Mouse (Mus musculus) spleen, postnatal 4 days (tissue): ENCODE results near the gene Paqr3.
A peak's percentile ranks its signal among the peaks of the same experiment; 100 is the strongest.

ENCODE experiments used
- DNase-seq, 2 experiments: peaks; one replicate each; pipeline ENCODE4 v3.0.0; 2022; ENCODE audit warnings: low spot score in 2 of 2

Gene Paqr3

DNA sequence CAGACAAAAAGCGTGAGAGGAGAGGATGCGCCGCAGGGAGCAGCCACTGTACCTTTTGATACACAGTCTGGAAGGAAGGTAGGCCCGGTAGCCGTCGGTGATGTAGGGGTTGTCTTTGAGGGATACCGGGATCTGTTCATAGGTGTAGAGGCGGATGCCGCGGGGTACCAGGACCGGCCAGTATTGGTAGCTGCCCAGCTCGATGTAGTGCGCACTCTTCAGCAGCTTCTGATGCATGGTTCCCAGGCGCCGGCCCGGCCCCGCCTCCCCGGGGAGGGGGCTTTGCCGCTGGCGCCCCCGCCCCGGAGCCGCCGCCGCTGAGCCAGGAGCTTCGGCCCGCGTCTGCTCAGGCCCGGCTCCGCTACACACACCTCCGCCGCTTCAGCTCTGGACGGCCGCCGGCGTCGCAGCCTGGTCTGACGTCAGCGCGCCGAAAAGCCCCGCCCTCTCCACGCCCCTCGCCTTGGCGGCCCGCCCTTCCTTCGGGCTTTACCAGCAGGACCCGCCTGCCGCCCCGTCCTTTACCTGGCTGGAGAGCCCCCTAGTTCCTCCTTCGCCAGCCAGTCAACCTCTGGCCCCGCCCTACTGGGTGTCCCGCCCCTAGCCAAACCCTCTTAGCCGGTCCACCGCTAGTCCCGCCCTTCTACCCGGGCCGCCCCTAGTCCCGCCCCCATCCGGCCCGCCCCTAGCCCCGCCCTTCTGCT, at the start of gene Paqr3:
Paqr3 (minus strand) TSS at position 390 of the 704 bp plus-strand sequence.
- DNase-seq, result peak; percentile 95 to 97

DNA sequence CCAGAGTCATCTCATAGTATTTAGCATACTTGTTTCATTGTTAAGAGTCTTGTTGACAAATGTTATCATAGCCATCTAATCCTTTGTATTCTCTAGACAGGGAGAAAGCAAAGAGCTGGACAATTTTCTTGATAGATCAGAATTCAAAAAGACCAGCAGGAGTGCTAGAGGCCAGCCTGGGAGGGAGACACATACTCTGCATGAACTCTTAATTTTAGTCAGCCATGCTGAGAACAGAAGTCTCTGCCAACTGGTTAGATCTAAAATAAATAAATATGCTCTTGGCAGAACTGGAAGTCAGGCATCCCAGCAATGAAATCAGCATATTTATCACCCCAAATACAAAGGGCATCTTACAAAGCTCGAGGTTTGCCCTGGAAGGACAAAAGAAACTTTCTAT, 43.3 kb upstream of the Paqr3 start:
- DNase-seq, result no peak

DNA sequence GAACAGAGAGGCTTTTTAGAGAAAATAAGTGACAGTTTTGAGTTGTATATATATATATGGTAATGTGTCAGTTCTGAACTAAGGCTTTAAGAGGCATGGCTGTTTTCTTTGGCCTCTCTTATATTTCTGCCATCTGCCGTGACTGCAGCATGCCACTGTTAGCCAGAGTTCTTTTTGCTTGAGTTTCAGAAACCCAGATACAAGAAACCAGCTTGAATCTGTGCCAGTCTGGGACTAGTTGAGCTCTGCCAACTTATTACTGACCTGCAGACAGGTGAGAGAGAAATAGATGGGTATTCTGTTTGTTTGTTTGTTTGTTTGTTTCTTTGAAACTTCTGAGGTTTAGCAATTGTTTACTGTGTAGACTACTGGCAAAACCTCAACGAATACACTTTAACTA, 23.9 kb upstream of the Paqr3 start:
- DNase-seq, result no peak

DNA sequence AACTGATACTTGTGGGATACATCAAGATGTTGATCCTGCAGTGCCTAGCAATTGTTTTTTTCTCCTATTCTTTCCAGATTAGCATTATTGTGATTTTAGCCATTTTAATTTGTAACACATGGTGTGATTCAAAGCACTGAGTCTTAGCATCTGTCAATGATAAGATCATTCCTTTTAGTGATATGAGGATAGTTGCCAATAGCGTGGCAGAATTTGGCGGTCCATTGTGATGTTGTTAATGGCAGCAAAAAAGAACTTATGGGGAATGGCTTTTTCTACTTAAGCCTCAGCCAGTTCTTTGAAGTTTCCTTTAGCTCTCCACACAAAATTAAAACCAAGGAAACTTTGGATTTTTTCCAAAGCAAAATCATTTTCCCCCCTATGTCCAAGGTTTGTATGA, 18.2 kb upstream of the Paqr3 start:
- DNase-seq, result no peak

DNA sequence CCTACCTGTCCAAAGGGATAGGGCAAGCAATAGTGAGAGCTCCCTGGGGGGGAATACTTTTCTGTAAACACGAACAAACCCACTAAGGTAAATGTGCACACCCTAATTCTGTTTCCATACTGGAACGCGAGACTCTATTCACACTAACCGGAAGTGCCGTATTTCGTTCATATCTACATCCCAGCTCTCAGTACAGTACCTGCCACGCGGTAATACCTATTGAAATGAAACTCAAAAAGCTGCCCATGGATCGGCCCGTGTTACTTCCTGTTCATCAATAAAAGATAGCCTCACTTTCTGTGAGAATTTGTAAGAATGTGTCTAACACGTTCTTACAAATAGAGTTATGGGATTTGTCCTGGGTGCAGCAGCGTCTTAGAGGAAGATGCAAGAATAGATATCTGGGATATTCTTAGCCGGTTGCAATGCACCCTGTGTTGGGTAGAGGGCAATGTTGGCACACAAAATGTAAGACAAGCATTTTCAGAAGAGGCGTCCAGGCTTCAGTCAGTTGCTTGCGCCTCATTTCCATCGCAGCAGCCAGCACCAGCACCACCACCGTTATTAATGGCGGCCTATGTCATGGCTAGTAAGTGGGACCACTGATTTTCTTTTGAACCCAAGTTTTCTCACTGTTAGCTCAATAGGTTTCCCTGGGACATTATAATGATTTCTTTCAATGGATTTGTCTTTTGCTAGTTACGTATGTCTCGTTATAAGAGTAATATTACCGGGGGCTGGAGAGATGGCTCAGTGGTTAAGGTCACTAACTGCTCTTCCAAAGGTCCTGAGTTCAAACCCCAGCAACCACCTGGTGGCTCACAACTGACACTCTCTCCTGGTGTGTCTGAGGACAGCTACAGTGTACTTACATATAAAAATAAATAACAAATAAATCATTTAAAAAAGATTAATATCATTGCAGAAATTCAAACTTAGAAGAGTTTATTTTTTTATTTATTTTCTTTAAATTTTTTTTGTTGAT, 17.1 kb upstream of the Paqr3 start:
- DNase-seq, result no peak

DNA sequence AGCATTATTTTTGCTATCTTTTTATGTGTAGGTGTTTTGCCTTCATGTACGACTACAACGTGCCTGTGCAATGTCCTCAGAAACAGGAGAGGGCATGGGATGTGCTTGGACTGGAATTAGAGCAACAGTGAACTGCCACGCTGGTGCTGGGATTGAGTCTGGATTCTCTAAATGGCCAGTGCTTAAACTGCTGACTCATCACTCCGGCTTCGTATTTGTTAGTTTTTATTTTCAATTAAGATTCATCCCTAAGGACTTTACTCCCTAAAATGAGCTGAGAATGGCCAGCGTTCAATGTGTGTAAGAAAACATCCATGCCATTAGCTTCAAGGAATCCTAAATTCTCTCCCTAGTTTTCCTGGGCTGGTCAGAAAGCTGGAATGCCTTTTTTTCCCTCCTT, 15.9 kb upstream of the Paqr3 start:
- no peak for DNase-seq

DNA sequence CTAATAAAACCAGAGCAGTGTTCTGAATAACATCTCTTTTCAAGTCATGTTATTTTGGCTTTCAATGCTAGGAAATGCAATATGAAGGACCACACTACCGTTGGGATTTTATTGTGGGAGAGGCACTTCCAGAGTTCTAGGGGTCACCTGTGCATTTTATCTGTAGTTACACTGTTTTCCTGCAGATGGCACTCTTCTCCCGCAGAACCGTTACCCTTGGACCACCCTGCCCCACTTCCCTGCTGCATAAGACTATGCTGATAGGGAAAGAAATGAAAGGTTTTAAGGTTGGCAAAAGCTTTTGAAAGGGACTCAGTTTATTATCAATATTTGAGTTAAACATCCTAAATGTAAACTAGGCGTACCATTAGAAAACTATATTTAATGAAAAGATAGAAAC, 14.6 kb upstream of the Paqr3 start:
- no peak for DNase-seq

DNA sequence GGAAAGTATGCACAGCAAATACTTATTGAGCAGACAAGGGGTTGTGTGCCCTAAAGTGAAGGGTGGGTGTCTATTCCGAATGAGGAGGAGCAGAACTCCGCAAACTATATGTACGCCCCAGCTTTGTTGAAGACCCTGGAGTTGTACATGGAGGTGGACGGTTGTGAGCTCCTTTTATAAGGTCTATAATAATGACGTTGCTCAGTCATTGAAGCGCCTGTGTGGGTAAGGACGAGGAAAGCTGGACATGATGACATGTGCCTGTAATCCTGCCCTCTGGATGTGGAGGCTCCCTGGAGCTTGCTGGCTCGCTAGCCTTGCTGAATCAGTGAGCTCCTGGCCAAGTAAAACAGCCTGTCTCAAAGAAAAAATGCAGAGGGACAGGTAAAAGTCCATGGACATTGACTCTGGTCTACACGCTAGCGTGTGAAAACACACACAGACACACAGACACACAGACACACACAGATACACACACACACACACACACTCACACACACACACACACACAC, 14.1 kb upstream of the Paqr3 start:
- DNase-seq, result no peak

DNA sequence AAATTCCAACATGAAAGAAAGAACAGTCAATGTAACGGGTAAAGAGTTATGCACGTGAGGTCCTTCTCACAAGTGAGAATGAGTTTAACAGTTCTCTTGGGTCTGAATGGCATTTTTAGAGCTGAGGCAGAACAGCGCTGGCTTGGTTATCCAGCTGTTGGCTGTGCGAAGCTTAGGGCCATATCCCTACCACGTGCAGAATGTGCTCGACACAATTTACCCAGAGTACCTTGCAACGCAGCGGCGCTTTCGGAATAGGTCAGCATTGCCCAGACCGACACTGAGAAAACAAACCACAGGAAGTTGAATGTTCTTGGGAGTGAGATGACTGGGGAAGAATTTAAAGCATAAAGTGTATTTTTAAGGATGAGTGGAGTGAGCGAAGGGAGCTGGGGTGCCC, 13.6 kb upstream of the Paqr3 start:
- no peak for DNase-seq

DNA sequence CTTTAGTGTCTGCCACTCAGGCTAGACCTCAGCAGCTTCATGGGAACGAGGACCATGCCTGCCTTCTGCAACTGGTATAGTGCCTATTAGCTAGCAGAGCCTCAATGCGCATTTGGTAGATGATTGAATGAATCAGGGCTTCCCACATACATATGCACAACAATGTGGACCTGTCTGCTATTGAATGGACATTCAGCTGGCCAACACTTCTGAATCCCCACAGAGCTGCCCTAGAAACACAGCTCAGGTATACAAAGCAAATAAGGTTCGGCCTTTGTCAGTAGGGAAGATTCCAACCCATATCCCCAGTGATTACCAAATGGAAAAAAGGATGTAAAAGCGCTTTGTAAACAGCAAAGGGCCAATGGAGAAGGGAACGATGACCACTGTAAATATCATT, 699 bp downstream of the Paqr3 start:
- DNase-seq, result no peak

DNA sequence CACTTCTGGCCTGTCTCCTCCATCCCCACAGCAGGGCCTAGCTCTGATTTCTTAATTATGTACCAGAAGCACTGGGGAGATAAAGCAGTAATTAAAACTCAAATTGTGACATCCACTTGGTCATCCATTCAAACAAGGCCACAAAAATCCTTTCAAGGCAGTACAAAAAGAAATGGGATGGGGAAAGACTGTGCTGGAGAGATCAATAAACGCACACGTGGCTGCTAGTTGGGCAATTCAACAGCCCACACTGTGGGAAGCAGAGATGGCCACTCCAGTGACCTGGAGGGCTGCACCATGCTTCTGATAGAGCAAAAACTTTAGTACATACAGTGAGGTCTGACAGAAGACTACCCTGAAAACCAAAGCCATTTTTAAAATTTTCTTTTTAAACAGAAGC, 1.3 kb downstream of the Paqr3 start:
- DNase-seq, result no peak

DNA sequence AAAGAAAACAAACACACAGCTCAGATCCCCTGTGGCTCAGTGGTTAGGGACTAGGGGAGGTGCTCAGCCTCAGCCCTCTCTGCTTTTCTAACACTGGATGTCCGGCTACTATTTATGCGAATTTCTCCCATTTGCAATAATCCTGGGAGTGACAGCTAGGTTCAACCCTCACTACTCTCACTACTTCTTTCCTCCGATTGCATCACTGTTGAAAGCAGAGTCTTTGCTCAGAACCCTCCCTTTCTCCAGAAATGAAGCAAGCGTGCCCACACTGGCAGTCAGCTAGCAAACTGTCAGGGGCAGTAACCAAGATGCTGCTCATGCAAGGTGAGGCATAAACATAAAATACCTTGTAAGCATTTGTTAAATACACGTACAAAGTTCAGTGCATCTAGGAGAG, 3.1 kb downstream of the Paqr3 start:
- DNase-seq, result no peak

DNA sequence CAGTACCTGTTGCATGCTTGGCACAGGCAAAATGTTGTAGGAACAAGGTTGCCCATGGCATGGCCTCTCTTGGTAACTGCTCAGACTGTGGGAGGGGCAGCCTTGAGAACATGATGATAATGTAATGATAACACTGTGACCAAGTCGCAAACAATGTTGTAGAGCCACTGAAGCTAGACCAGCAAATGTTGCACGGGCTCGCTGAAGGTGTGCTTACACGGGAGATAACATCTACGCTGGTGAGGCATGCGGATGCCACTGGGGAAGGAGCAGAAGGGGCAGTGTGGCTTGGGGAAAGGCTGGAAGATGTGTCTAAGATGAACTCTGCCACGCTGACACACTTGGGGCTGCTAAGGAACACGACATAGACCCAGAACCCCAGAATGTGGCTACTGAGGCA, 11.4 kb downstream of the Paqr3 start:
- no peak for DNase-seq

DNA sequence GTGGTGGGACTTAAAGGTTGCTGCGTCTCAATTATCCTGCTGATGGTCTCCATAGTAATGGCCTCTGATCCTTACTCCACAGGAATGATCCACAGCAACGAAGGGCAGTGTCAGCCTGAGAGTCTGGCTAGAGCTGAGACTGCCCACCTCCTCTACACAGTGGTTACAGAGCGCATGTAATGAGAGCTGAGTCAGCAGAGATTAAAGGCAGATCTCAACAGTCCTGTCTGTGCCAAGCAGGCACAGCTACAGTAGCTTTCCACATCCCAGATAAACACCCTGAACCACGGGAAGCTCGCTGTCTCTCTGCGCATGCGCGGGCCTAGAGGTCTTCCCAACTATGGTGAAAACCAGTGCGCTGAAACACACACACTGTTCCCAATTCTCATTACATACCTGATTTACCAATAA, 13.8 kb downstream of the Paqr3 start:
- DNase-seq, result no peak

DNA sequence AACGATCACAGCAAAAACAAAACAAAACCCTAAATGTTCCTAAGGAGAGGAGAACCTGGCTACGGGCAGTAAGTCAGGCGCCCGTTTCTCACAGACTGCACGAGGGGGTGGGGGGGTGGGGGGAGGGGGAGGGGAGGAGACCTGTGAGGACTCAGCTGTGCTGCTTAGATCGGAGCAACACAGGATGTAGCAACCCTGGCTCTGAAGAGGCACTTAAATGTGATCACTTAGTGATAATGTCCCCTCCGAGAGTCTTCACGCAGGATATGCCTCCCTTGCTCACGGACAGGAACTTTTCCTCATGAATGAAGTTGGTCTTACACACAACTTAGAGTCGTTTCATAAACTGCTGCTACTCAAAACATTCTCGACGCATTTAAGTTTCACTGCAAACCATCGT, 16.1 kb downstream of the Paqr3 start:
- DNase-seq, result no peak

DNA sequence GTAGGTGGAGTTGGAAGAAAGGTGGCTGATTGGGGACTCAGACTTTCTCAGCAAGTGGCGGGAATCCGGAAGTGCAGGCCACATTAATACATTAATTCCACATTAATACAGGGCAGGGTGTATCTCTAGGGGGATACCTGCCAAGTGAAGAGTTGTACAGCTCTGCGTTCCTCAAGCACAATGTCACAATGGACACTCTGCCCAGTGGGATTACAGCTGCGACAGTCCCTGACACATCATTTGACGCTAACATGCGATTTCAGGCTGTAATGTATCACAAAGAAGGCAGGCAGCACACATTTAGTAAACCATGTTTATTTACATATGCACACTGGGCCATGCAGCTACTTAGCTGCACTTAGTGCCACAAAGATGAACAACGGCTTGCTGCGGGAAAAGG, 18.4 kb downstream of the Paqr3 start:
- no peak for DNase-seq

DNA sequence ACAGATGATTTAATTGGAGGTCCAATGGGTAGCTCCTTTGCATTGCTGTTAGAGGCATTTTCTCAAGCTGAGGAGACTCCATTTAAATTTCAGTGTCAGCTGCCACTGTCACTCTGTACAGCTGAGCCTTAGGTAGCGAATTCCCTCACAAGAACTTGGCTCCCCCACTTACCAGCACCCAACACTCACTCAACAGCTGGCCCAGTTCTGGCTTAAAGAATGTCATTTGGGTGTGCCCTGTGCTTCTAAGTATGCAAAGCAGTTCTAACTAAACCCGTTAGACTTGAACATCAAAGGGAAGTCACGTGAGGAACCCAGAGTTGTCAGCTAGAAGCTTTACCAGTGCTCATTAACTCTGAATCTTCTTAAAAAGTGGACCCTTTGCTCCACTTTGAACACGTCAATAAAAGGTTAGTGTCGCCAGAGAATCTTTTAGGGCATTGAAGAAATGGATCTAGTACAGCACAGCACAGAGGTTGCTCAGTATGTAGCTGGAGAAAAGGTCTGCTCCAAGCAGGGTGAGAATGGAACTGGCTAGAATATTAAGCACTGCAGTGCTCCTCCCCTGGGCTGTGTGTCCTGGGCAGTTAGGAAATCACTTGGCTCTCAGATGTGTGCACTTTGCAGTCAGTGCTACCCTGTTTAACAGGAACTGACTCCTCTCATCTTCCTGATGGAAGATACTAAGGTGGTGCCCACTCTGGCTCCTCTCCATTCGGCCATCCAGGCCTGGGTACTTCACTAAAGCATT, 21.2 kb downstream of the Paqr3 start:
- DNase-seq, result peak in 1 of 2 experiments; percentile 48

DNA sequence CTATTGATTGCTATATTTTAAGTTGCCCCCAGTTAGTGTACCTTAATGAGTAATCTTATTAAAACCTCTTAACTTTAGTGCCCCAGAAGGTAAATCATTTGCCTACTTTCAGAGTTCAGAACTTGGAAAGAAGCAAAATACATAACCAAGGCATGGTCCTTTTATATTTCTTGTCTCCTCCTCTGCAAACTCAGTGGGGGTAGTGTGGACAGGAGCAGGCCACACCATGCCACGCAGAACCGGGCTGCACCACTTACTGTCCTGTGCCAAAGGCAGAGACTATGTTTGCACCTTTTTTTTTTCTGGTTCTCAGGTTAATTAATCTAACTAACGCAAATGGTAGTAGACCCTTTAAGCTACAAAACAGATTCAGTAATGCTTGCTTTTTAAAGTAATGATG, 22.0 kb downstream of the Paqr3 start:
- peak in 1 of 2 experiments; percentile 22 for DNase-seq

DNA sequence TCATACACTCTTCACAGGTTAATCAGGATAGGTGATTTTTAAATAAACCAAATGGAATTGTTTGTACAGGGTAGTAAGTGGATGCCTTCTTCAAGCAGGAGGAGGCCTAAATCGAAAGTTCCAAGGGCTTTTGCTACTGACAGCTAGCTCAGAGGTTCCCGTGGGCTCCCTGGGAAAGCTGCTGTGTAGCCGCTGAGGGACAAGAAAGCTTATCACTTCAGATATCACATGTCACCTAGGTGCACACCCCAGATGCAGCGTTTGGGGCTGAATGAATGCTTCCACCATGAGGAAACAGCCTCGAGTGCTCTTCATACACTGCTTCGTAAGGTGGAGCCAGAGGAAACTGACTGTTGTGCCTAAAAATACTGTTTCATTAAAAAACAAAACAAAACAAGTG, 23.2 kb downstream of the Paqr3 start:
- peak in 1 of 2 experiments; percentile 51 for DNase-seq

DNA sequence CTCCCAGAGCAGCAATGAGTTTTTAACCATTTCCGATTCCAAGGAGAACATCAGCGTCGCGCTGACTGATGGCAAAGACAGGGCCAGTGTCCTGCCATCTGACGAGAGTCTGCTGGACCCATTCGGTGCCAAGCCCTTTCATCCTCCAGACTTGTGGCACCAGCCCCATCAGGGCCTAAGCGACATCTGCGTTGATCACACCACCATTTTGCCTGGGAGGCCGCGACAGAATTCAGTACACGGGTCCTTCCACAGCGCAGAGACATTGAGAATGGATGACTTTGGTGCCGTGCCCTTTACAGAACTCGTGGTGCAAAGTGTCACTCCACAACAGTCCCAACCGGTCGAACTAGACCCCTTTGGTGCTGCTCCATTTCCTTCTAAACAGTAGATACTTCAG, 23.6 kb downstream of the Paqr3 start:
- DNase-seq, result peak in 1 of 2 experiments; percentile 51

DNA sequence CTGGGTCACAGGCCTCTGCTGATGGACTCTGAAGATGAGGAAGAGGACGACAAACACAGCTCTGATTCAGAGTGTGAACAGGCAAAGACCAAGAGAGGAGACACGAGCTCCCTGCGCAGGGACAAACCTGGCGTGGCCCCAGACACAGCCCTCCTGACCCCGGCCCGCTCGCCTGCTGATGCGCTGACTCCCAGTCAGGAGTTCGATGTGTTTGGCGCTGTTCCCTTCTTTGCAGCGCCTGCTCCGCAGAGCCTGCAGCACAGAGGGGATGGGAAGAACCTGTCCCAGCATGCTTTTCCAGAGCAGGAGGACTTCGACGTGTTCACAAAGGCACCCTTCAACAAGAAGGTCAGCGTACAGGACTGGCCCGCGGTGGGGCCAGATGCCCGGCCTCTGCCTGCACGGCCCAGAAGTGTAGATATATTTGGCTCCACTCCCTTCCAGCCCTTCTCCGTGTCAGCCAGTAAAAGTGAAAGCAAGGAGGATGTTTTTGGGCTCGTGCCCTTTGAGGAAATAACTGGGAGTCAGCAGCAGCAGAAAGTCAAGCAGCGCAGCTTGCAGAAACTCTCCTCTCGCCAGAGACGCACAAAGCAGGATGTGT, 24.3 kb downstream of the Paqr3 start:
- no peak for DNase-seq

DNA sequence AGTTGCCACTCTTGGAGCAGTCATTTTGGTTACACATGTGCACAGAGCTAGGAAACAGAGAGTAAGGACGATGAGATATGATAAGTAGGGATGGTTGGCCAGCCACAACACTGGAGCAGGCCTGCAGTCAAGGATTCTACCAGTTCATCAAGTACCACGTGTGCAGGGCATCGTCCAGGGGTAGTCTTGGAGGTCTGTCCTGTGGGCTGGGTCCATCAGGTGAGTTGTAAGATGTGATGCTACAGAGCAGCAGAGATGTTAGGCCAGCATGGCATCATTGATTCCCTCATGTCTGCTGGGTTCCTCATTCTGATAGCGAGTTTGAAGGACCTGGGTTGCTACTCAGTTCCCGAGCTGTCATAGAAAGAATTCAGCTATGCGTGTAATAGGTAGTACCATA, 26.3 kb downstream of the Paqr3 start:
- peak in 1 of 2 experiments; percentile 52 for DNase-seq
